ENCODE assay signal across 9 mouse cellular contexts in the genomic region with DNA sequence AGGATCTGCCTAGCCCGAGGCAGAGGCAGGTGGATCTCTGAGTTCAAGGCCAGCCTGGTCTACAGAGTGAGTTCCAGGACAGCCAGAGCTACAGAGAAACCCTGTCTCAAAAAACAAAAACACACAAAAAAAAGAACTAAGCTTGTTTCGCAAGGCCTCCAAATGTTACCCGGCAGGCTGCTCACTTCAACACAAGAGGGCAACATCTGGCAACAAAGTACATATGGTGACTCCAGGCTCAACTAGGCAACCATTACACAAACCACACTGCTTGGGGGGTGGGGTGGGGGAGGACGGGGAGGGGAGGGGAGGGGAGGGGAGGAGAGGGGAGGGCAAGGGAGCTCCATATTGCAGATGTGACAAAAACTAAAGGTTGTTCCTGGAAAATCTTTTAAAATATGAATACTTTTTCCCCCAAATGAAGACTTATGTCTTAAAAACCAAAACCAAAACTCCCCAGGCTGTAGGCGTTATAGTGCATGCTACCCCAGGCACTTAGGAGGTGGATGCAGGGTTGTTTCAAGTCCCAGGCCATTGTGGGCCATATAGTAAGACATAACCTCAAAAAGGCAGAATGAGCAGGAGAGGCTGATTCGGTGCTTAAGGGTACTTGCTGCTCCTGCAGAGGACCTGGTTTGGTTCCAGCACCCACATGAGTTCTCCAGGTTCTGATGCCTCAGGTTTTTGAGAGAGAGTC. TPM values are rescaled to one million over a fixed set of nuclear protein-coding genes. Genes with fewer than 3 reads are reported as not detected.
DNase-seq lines count a peak whose midpoint lies in the region; ATAC-seq lines count a peak whose summit lies in the region.
"Had no signal": no experiment of that assay in that cellular context is flagged by ENCODE, and none has a peak within 500 bp of the region (broad histone marks: within the 10 kb centered on the region; RNA-seq: fewer than 3 reads in every experiment).

No protein-coding gene starts in this region.

- H3K9me3 ChIP-seq in embryonic facial prominence, embryonic 14.5 days (ENCODE audit: control insufficient read depth, low read length), result no peaks in the 10 kb centered on the region
- no peaks in the 10 kb centered on the region for H3K9me3 ChIP-seq in embryonic facial prominence, embryonic 10.5 days
- H3K9me3 ChIP-seq in hindbrain, embryonic 11.5 days (ENCODE audit: control insufficient read depth, low read length), result no peaks in the 10 kb centered on the region

- no peaks in the 10 kb centered on the region for H3K4me1 ChIP-seq in embryonic facial prominence, embryonic 14.5 days (ENCODE audit: control insufficient read depth, insufficient read depth, low read length)
- peaks cover 5% of the 10 kb centered on the region; the same call in 1 of the 2 replicates for H3K4me1 ChIP-seq in embryonic facial prominence, embryonic 10.5 days
- H3K4me1 ChIP-seq in hindbrain, embryonic 11.5 days (replicated peaks; ENCODE audit: control insufficient read depth, insufficient read depth, low read length), result no peaks in the 10 kb centered on the region

- no peak for ATAC-seq in embryonic facial prominence, embryonic 14.5 days (ENCODE audit: low read depth)
- no peak for ATAC-seq in hindbrain, embryonic 11.5 days (ENCODE audit: low FRiP score)

- H3K4me3 ChIP-seq in embryonic facial prominence, embryonic 14.5 days (ENCODE audit: low read depth, low read length), result no peak overlapping the region
- H3K4me3 ChIP-seq in embryonic facial prominence, embryonic 10.5 days, result no peak overlapping the region
- no peak overlapping the region for H3K4me3 ChIP-seq in hindbrain, embryonic 11.5 days (ENCODE audit: low read depth, low read length)

- DNase-seq in embryonic facial prominence, embryonic 14.5 days (ENCODE audit: low spot score), result peak; percentile 49
- no peak for DNase-seq in embryonic facial prominence, embryonic 10.5 days (ENCODE audit: low spot score)
- DNase-seq in testis, postnatal 14 days (ENCODE audit: low spot score), result peak; percentile 36
- no peak for DNase-seq in testis, postnatal 10 days (ENCODE audit: low spot score)
- DNase-seq in lung, postnatal 25 days (ENCODE audit: low spot score), result peak; percentile 62
- DNase-seq in gastrocnemius, postnatal 4 days (ENCODE audit: low spot score in 2 of 2), result no peak
- DNase-seq in hindbrain, embryonic 11.5 days (ENCODE audit: low spot score), result no peak
- DNase-seq in urinary bladder, adult 2 months (ENCODE audit: low spot score), result no peak
- DNase-seq: gastrocnemius, postnatal 25 days had no signal

- no peak overlapping the region for H3K4me2 ChIP-seq in embryonic facial prominence, embryonic 14.5 days (ENCODE audit: low read depth, low read length)
- no peak overlapping the region for H3K4me2 ChIP-seq in hindbrain, embryonic 11.5 days (replicated peaks; ENCODE audit: low read depth, low read length)

- H3K27ac ChIP-seq in embryonic facial prominence, embryonic 14.5 days (replicated peaks; ENCODE audit: low read depth, low read length), result no peak overlapping the region
- H3K27ac ChIP-seq in embryonic facial prominence, embryonic 10.5 days (replicated peaks), result no peak overlapping the region
- no peak overlapping the region for H3K27ac ChIP-seq in hindbrain, embryonic 11.5 days (ENCODE audit: low read depth, low read length)

- no peak overlapping the region for H3K9ac ChIP-seq in embryonic facial prominence, embryonic 14.5 days (ENCODE audit: low read depth, low read length)
- H3K9ac ChIP-seq in hindbrain, embryonic 11.5 days (ENCODE audit: low read depth, low read length), result no peak overlapping the region

- 71% methylated on average over 5 of the region's 6 CpGs for WGBS in embryonic facial prominence, embryonic 14.5 days
- WGBS in embryonic facial prominence, embryonic 10.5 days, result 84% methylated on average over 6 of the region's 6 CpGs
- WGBS in hindbrain, embryonic 11.5 days, result 71% methylated on average over 6 of the region's 6 CpGs

- peaks cover 34% of the 10 kb centered on the region for H3K36me3 ChIP-seq in embryonic facial prominence, embryonic 14.5 days (ENCODE audit: control insufficient read depth, insufficient read depth, low read length)
- peaks cover 43% of the 10 kb centered on the region for H3K36me3 ChIP-seq in embryonic facial prominence, embryonic 10.5 days (replicated peaks)
- H3K36me3 ChIP-seq in hindbrain, embryonic 11.5 days (ENCODE audit: control insufficient read depth, insufficient read depth, low read length), result no peaks in the 10 kb centered on the region

- H3K27me3 ChIP-seq in embryonic facial prominence, embryonic 14.5 days (replicated peaks; ENCODE audit: control insufficient read depth, insufficient read depth, low read length), result no peaks in the 10 kb centered on the region
- H3K27me3 ChIP-seq in embryonic facial prominence, embryonic 10.5 days (replicated peaks; ENCODE audit: low read depth, poor library complexity, severe bottlenecking), result no peaks in the 10 kb centered on the region
- no peaks in the 10 kb centered on the region for H3K27me3 ChIP-seq in hindbrain, embryonic 11.5 days (ENCODE audit: control insufficient read depth, insufficient read depth, low read length)

RNA-seq across cellular contexts. Expression of a gene that starts 21.2 kb away (rescaled TPM):
- polyA plus RNA-seq in embryonic facial prominence, embryonic 14.5 days (2014; fragmentation: Nextera tagmentation; extraction: Ambion mirVana), result 1.1 and 1.3 TPM in 2 replicates
- 2.3 and 2.7 TPM in 2 replicates for polyA plus RNA-seq in embryonic facial prominence, embryonic 10.5 days (2016; fragmentation: Nextera tagmentation; extraction: Ambion mirVana)
- total RNA-seq in gastrocnemius, postnatal 4 days (2021), result 1 to 10 TPM; 1.6 to 1.7 TPM
- 4.0 and 5.4 TPM in 2 replicates for polyA plus RNA-seq in hindbrain, embryonic 11.5 days (2014; fragmentation: Nextera tagmentation; extraction: Ambion mirVana)
- 4.6 and 7.6 TPM in 2 replicates for polyA plus RNA-seq in urinary bladder, adult 2 months (2012; rRNA removed)

RNA-seq across cellular contexts. Expression of a gene that starts 23.5 kb away (rescaled TPM):
- 21.2 and 21.4 TPM in 2 replicates for polyA plus RNA-seq in embryonic facial prominence, embryonic 14.5 days (2014; fragmentation: Nextera tagmentation; extraction: Ambion mirVana)
- 14.6 and 17.7 TPM in 2 replicates for polyA plus RNA-seq in embryonic facial prominence, embryonic 10.5 days (2016; fragmentation: Nextera tagmentation; extraction: Ambion mirVana)
- 10 to 100 TPM; 13.6 to 19.7 TPM for total RNA-seq in gastrocnemius, postnatal 4 days (2021)
- 19.2 and 19.7 TPM in 2 replicates for polyA plus RNA-seq in hindbrain, embryonic 11.5 days (2014; fragmentation: Nextera tagmentation; extraction: Ambion mirVana)
- polyA plus RNA-seq in urinary bladder, adult 2 months (2012; rRNA removed), result 11.2 and 13.5 TPM in 2 replicates

RNA-seq across cellular contexts. Expression of a gene that starts 24.2 kb away (rescaled TPM):
- 9.5 and 9.8 TPM in 2 replicates for polyA plus RNA-seq in embryonic facial prominence, embryonic 14.5 days (2014; fragmentation: Nextera tagmentation; extraction: Ambion mirVana)
- polyA plus RNA-seq in embryonic facial prominence, embryonic 10.5 days (2016; fragmentation: Nextera tagmentation; extraction: Ambion mirVana), result 9.4 and 10.0 TPM in 2 replicates
- 1 to 10 TPM; 7.0 to 8.8 TPM for total RNA-seq in gastrocnemius, postnatal 4 days (2021)
- 8.2 and 8.3 TPM in 2 replicates for polyA plus RNA-seq in hindbrain, embryonic 11.5 days (2014; fragmentation: Nextera tagmentation; extraction: Ambion mirVana)
- polyA plus RNA-seq in urinary bladder, adult 2 months (2012; rRNA removed), result 5.9 and 6.3 TPM in 2 replicates

RNA-seq across cellular contexts. Expression of a gene that starts 58.1 kb away (rescaled TPM):
- polyA plus RNA-seq in embryonic facial prominence, embryonic 14.5 days (2014; fragmentation: Nextera tagmentation; extraction: Ambion mirVana), result 8.2 and 10.9 TPM in 2 replicates
- 5.4 and 5.9 TPM in 2 replicates for polyA plus RNA-seq in embryonic facial prominence, embryonic 10.5 days (2016; fragmentation: Nextera tagmentation; extraction: Ambion mirVana)
- total RNA-seq in gastrocnemius, postnatal 4 days (2021), result 1 to 10 TPM; 6.0 to 6.7 TPM
- polyA plus RNA-seq in hindbrain, embryonic 11.5 days (2014; fragmentation: Nextera tagmentation; extraction: Ambion mirVana), result 8.1 and 11.2 TPM in 2 replicates
- 52.9 and 65.7 TPM in 2 replicates for polyA plus RNA-seq in urinary bladder, adult 2 months (2012; rRNA removed)

Comparison
In these comparisons a context has a peak if more than half of its experiments do, and no peak if none do; other contexts are left out.
1. DNase-seq: peak in embryonic facial prominence, embryonic 14.5 days (single experiment), testis, postnatal 14 days (single experiment) and lung, postnatal 25 days (single experiment); none in embryonic facial prominence, embryonic 10.5 days (single experiment), testis, postnatal 10 days (single experiment), gastrocnemius, postnatal 4 days (0 of 2), hindbrain, embryonic 11.5 days (single experiment) and urinary bladder, adult 2 months (single experiment).